In genomic region chrX:11594542-11594941, GRCm38 (mm10) we compare ENCODE assay signal across 12 mouse cellular contexts.
A peak's percentile ranks its signal among the peaks of the same experiment; 100 is the strongest.
DNase-seq lines count a peak whose midpoint lies in the region; ATAC-seq lines count a peak whose summit lies in the region.
"Had no signal": no experiment of that assay in that cellular context is flagged by ENCODE, and none has a peak within 500 bp of the region (broad histone marks: within the 10 kb centered on the region; RNA-seq: fewer than 3 reads in every experiment).

No protein-coding gene starts in this region.

- no peak for ATAC-seq in CD4-positive, CD25-positive, alpha-beta regulatory T cell, adult 4 months
- no peak for ATAC-seq in frontal cortex, adult (ENCODE audit: low TSS enrichment)
- ATAC-seq: liver, postnatal 0 days had no signal

- DNase-seq in cerebellum, postnatal 25 days: peak; percentile 18 to 44
- DNase-seq in cerebellum, adult 11-12 months: no peak
- peak; percentile 5 to 7 for DNase-seq in lung, adult 18-20 months
- DNase-seq in lung, postnatal 25 days (ENCODE audit: low spot score): no peak
- peak; percentile 51 to 77 for DNase-seq in adrenal gland, postnatal 36 days
- DNase-seq in lung, postnatal 14 days: peak; percentile 8
- DNase-seq: heart, adult 18-20 months; layer of hippocampus, postnatal 36 days; liver, postnatal 0 days; midbrain, embryonic 14.5 days had no signal

Comparison
In these comparisons a context has a peak if more than half of its experiments do, and no peak if none do; other contexts are left out.
1. DNase-seq: peak in cerebellum, postnatal 25 days (2 of 2), lung, adult 18-20 months (2 of 2), adrenal gland, postnatal 36 days (2 of 2) and lung, postnatal 14 days (single experiment); none in cerebellum, adult 11-12 months (single experiment) and lung, postnatal 25 days (single experiment).